Mouse (Mus musculus) urinary bladder, adult 2 months (tissue): ENCODE data around the gene Aplnr. TPM values are rescaled to one million over a fixed set of nuclear protein-coding genes. Genes with fewer than 3 reads are reported as not detected.

Source experiments
- DNase-seq: peaks from one replicate; pipeline ENCODE4 v3.0.0; 2022; ENCODE audit warnings: low spot score
- polyA plus RNA-seq: library from polyadenylated mRNA; depleted of rRNA; stranded (reverse); fragments of >200 nt; gene quantifications from 2 replicates; pipeline ENCODE4 v1.2.3, GENCODE M21; 2012

The Aplnr gene
- polyA plus RNA-seq, 1 experiment: 7.3 TPM

DNA sequence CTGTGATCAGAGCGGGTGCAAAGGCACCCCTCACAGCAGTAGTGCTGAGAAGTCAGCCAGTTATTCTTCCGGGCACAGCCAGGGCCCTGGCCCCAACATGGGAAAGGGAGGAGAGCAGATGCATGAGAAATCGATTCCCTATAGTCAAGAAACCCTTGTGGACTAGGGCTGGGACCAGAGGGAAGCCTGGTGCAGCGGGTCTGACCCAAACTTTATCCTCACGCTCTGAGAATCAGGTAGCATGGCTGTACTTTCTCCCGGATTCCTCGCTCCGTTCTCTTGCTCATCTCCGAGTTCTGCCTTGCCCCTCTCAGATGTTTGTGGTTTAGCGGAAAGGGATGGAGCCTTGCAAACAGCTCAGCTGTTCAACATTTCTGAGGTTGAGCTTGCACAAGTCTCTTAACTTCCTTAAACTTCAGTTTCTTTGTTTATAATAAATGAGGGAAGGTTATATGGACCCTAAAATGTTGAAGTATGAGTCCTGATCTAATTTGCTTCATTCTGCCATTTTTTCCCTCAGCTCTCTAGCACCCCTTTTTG, 1.6 kb downstream of the Aplnr start:
- no peak for DNase-seq

DNA sequence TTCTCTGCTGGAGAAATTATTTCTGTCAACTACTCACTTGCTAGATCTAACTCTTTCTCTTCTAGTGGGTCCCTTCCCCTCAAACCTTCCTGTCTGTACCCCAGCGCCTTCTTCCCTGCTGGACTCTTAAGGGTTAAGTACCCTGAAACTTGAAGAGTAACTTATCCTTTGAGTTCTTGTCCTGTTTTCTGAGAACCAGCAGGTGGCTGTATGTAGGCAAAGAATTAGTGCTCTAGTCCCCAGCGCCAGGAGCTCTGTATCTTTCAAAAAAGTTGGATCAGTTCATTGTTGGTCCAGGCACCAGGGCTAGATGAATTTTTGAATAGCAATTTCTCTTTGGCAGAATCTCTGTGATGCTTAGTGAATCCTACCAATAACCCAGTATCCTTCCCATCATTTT, 2.1 kb downstream of the Aplnr start:
- no peak for DNase-seq

DNA sequence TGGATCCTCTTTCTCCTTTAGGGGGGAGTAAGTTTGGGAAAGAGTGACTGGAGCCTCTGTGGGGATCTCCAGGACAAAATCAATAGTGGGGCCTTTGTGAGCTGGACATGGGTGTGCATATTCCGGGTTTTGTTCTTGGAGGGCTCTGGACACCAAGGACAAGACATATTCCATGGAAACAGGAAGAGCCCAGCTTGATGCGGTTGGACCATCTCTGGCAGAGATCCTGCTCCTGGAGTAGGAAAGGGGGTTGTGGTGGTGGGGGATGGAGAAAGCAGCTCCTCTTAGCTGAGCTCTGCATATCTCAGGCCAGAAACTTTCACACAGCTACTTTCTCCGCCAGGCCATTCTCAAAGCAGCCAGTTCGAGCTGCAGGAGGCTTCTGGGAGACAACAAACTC, 3.4 kb downstream of the Aplnr start:
- no peak for DNase-seq

DNA sequence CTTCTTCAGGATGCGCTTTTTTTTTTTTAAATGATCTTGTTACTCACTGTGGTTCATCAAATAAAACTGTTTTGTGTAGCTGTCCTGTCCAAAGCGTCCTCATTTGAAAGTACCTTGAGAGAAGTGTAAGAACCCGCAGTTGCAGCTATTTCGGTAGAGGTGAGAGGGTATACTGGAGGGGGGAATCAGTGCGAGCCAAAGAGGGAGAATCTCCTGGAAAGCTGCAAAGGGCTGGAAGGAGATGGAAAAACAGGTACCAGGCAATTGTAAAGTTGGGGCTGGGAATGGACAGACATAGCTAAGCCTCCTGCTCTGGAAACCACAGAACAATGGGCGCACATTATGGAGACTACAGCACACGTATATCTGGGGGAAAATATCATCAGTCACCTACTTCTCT, 3.8 kb downstream of the Aplnr start:
- no peak for DNase-seq

DNA sequence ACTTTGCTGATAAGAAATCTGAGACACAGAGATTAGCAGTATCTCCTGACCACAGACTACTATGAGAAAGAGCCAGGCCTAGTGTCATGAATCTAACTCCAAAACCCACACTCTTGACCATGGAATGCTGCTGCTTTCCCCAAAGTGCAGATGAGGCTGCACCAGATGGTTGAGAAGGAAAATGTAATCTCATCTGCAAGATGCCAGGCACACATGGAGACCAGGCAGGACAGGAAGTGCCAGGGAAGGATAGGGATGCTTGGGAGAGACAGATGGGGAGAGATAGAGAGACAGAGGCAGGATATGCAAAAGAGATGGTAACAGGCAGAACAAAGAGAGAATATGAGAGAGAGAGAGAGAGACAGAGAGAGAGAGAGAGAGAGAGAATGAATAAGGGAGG, 4.8 kb downstream of the Aplnr start:
- DNase-seq: no peak

DNA sequence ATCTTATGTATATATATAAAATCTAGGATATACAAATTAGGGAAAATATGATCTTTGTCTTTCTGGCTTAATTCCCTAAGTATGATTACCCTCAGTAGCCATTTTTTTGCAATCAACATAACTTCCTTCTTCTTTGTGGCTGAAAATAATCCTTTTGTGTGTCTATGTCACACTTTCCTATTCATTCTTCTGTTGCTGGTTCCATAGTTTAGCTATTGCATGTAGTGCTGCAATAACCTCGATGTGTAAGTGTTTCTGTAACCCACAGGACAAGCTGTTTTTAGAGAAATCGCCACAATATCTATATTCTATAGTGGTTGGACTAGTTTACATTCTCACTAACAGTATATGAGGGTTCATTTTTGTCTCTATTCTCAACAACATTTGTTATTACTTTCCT, 8.9 kb downstream of the Aplnr start:
- no peak for DNase-seq

DNA sequence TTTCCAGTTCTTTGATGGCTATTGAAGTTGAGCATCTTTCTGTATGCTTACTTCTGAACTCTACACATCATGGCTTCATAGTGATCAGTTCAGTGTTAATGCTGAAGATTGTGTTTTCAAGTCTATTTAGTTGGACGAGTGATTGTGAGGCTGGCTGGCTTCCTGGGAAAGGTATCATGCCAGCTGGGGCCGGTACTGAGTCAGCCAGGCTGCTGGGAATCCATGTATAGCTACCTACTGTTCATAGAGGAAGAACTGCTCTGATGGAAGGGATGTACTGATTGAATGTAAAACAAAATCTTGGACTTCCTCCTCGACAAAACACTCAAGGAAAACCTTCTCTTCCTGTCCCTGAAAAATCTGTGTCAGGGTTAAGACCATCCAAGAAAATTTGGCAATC, 9.3 kb downstream of the Aplnr start:
- DNase-seq: no peak

DNA sequence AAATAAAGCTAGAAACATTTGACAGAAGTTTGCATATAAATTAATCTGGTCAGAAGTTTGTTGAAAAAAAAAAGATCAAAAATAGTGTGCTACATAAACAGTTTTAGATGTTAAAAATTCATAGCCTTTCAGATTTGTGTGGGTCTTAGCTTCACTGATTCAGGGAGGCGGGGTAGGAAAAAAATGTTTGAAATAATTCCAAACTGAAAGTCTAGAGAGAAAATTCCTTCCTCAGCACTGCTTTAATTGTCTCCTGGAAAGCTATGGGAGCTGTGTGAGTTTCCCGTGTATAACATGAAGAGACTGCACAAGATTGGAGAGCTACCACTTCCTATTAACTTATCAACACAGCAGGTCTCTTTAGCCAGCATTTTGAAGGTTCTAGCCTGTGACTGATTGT, 11.5 kb downstream of the Aplnr start:
- no peak for DNase-seq

DNA sequence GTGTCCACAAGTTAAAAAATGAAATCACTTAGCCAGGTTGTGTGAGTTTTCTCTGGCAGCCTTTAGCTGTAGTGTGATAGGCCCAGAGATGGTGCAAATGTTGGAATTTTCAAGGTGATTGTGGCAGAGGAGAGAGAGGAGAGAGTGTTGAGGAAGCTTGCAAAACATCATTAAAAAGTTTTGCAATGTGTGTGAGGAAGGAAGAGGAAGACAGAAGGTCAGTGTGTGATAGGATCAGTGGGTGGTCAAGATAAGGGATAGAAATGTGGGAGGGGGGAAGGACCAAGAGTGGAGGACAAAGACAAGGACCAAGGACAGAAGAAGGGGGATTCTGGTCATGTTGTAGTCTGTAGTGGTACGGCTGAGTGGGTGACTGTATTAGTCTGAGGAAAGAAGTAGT, 14.3 kb downstream of the Aplnr start:
- DNase-seq: no peak

DNA sequence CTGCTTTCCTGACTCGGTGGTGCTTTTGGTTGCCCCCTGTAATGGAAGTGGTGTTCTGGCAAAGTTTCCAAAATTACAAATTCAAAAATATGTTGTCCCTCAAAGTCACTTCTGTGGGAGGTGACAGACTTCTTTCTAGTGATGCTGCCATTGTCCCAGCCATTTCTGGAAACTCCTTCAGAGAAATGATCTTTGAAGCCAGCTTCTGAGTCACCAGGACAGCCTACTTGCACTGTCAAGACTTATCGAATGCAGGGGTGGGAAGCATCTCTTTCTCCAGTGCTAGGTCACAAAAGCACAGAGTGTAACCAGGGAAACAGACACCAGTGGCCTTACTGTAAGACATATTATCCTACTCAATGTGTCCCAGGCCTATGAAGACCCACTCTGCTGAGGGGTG, 15.2 kb downstream of the Aplnr start:
- no peak for DNase-seq

DNA sequence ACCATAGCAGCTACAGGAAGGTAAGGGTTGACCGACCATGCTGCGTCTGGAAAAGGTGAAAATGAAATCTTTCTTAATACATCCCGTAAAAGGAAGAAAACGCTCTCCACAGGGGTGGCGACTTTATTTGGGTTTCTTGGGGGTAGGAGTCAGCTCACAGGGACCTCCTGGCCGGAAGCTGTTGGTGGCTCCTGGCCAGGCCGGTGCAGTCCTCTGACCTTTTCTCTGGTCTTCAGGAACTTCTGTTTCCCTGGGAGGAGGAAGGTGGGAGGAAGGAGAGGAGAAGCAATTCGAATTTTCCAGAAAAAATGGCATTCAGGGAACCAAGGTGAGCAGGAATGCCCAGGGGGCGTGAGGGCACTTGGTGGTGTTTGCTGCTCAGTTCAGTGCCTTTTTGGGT, 19.3 kb downstream of the Aplnr start:
- DNase-seq: no peak

DNA sequence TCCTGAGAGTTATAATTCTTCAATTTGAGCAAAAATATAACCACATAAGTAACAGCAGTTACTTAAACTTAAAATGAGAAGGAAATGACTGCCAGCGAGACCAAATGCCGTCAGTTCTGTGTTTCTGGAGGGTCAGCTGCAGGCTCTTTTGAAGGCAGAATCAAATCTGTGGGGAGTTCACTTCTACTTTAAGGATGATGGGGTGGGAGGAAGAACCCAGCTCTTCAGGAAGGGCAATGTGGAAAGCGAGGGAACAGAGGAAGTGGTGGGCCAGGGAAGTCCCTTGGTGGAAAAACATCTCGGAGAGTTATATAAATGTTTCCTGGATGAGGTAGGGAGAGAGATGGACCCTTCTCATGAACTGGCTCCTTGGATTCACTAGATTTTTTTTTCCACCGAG, 20.1 kb downstream of the Aplnr start:
- DNase-seq: no peak

DNA sequence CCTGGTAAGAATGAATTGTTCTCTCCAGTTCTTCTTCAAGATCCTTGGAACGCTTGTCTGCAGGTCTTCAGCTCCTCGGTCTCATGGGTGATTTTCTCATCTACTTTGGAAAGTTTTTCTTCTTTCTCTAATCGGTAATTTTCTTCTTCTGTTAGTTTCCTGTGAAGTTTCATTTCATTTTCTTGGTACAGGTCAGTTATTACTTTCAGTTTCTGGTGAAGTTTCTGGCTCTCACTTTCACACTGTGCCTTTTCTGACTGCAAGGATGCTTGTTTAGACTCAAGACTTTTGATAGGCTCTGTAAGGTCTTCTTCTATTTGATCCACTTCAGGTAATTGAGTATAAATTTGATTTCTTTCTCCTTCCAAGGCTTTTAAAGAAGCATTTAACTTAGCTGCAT, 21.4 kb downstream of the Aplnr start:
- DNase-seq: no peak

DNA sequence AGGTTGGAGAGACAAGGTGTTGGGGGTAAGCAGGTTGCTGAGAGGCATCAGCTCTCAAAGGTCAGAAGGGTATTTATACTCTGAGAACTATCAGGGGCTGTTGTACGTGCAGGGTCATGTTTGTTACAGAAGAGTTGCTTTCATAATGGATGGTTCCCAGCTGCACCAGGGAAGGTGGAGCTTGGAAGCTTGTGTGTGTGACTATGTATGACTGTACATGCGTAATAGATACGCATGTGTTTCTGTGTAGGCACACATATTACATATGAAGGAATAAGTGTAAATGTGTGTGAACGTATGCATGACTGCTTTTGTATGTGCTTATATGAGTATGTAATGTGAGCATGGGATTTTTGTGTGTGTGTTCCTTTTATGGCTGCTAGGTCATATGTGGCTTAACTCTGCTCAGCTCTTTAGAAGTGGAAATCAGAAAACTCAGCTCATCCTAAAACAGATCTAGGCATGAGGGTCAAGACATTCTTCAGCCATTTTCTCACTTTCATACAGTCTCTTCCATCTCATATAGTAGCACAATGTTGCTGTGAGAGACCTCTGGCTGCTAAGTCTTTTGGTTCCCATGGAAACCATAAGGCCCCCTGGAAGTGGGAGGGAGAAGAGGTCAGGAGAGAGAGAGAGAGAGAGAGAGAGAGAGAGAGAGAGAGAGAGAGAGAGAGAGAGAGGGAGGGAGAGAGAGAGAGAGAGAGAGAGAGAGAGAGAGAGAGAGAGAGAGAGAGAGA, 25.0 kb downstream of the Aplnr start:
- no peak for DNase-seq

DNA sequence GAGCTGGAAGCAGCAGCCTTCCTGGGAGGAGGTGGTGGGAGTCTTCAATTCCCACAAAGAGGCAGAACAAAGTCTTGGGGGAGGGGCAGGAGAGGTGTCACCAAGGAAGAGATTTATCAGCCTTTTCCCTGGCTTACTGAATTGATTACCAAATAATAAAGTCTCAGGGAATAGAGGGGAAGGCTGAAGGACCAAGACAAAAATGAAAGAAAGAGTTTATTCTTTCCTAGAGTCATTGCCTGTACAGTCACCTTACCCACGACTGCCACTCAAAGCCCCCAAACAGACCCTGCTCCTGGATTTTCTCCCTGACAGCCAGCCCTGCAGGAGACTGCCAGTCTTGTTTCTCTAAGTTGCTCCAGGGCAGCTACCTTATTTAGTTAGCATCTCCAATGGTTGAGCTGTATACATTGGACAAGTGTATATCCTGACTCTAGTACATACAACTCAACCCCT, 25.6 kb downstream of the Aplnr start:
- no peak for DNase-seq

DNA sequence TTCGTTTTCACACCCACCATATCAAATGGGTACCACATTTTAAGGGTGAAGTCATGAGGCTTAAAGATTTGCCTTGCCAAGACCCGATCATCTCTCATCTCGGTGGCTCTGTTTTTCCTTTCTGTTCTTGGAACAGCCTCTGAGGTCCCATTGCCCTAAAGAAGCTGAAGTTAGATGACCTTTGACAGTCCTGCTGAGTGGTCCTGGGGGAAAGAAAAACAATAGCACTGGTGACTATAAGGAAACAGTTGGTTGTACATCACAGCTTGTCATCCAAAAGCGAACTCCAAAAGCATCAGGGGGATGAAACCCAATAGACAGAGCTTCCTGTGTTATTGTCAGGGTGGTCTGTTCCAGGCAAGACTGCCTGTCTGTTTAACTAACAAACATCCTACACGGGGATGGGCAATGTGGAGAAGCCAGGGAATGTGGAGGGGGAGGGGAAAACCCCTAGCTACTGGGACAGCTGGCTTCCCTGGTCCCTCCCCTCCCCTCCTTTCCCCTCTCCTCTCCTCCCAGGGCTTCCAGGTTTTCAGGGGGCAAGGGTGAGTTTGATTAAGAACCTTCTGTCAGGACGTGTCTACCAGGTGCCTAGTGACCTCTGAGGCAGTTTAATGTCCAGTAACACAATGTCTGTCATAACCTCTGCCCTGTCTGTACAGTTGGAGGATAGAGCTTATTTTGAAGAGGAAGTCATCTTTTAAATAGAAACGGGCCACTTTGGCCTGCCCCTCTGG, 27.5 kb downstream of the Aplnr start:
- no peak for DNase-seq

DNA sequence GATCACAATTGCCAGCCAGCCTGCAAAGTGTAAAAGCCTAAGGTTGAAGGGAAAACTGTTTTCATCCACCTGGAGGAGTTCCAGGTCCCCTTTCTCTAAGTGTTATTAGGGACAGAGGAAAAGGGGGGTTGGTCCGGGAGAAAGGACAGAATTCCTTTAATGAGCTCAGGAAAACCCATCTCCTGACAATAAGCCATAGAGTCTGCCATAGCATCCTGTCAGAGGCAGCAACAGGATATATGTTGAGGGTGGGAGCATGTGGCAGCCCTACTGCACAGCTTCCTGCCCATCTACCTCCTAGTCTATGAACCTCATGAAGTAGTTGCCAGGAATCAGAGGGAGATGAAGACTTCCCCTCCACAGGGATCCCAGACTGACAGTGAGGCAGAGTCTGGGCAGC, 31.6 kb downstream of the Aplnr start:
- DNase-seq: no peak

DNA sequence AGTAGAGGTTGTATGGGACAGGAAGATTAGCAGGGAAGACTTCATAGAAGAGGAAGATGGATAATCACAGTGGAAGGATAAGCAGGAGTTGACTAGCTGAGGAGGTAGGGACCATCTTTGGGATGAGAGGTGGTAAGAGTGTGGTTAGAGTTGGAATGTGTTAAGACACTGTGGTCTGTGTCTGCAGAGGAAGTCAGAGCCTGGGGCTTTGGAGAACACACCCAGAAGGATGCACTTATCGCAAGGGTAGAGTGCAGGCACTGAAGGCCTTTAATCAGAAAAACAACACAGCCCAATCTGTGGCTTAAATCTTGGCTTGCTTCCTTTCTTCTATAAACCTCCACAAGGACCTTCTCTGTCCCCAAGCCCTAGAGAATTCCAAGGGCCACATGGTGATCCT, 32.3 kb downstream of the Aplnr start:
- DNase-seq: no peak

DNA sequence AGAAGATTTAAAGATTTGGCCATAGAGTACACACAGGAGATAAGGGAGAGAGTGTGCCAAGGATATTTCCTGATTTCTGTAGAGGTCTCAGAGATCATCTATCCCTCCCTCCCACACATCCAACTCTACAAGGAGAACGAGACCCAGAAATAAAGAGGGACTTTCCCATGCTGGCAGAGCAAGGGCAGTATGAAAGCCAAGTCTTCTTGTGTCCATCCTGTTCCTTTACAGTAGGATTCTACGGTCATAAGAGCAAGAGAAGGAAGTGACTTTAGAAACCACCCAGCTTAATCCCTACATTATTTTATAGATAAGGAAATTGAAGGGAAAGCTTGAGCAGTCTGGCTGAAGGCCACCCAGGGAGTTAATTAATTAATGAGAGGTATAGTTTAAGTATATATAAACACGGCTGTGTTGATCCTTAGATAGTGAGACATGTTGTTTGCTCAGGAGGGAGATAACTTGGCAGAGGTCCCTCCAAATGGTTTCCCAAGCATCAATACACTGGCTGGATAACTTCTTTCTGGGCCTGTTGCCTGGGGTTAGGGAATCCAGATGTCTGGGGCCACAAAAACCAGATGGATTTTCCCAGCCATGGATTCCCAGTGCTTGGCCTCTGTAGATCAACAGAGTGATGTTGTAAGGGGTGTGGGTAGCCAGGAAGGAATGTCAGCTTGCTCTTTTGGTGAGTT, 36.2 kb downstream of the Aplnr start:
- no peak for DNase-seq

DNA sequence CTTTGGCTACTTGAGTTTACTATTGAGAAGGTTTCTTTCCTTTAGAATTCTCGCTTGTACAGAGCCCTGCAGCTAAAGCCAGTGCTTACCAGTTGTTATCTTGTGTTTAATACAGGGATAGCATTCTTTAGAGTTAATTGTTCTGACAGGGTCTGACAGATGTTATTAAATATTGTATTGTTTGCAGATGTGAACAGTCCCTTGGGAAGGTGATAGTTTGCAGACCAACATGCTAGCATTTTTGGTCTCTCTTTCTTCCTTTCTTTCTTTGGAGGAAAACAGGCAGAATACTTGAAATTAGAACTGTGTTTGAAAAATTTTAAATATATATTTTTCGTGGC, 36.7 kb downstream of the Aplnr start:
- no peak for DNase-seq

DNA sequence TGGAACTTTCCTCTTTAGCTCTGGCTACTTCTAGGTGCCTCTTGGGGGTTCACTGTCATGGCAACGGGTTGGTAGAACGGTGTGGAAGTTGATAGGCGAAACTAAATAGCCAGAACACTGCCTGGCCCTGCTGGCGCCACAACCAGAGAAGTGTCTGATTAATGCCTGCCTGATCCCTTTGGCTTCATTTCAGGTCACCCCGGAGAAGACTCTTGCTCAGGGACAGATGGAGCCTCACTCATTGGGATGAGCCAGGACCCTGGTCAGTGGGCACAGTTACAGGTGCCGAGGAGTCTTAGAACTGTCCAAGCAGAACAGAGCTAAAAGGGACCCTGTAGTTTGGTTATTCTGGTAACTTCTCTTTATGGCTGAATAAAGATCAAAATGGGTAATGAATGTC, 37.5 kb downstream of the Aplnr start:
- no peak for DNase-seq

DNA sequence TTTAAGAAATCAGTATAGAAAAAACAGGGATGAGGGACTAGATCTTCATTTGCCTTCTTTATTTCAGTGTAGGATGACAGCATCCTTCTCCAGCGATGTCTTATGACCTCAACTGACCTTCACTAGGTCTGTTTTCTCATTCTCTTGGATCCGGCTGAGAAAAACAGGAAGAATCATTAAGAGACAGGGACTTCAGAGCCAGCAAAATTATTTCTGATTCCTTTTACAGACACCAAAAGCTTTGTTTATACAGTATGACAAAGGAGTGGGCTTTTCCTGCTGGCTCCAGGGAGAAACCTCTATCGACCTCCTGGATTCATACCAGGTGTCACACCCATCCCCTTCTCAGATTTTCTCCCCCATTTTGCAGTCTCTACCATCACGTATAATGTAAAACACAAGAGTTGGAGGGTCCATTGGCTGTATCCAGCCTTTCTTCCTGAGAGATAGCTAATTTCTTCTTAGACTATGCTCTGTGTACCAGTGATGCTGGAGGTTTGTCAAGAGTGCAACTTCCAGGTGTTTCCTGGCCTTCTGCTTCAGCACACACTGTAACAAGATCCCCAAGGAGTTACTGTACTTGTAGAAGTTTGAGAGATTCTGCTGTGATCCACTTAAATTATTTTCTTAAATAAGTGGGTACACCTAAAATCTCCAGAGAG, 42.2 kb downstream of the Aplnr start:
- DNase-seq: no peak
